Mouse (Mus musculus) gastrocnemius, postnatal 10 days (tissue): ENCODE results near the gene Zfp804a. TPM values are rescaled to one million over a fixed set of nuclear protein-coding genes. Genes with fewer than 3 reads are reported as not detected.

ENCODE experiments used
- DNase-seq: peaks from one replicate; pipeline ENCODE4 v3.0.0; 2021; ENCODE audit warnings: mixed read lengths
- long read RNA-seq, 2 experiments: library from polyadenylated mRNA; stranded (forward); transcript quantifications; one replicate each; pipeline ENCODE4 v2.0.0; 2021
- total RNA-seq, 2 experiments: library from RNA; stranded (reverse); gene quantifications; 2 replicates each; pipeline ENCODE4 v1.2.3; 2021

Zfp804a gene
- total RNA-seq, result not detected
- long read RNA-seq, experiment 1, partial matches to known transcripts, result 0 of 1 reads
- long read RNA-seq, experiment 1, other reads (novel, unspliced or antisense), result 1 of 1 reads
- long read RNA-seq, experiment 2, result 0 reads

GRCm38 (mm10) chr2:82053185-82053891, at the start of gene Zfp804a:
Gene Zfp804a (plus strand): TSS chr2:82053222.
- peak; percentile 20 for DNase-seq

- DNase-seq, result no peak
These were observed 1.4 kb upstream of the Zfp804a start for GRCm38 (mm10) chr2:82051635-82052034.

DNA sequence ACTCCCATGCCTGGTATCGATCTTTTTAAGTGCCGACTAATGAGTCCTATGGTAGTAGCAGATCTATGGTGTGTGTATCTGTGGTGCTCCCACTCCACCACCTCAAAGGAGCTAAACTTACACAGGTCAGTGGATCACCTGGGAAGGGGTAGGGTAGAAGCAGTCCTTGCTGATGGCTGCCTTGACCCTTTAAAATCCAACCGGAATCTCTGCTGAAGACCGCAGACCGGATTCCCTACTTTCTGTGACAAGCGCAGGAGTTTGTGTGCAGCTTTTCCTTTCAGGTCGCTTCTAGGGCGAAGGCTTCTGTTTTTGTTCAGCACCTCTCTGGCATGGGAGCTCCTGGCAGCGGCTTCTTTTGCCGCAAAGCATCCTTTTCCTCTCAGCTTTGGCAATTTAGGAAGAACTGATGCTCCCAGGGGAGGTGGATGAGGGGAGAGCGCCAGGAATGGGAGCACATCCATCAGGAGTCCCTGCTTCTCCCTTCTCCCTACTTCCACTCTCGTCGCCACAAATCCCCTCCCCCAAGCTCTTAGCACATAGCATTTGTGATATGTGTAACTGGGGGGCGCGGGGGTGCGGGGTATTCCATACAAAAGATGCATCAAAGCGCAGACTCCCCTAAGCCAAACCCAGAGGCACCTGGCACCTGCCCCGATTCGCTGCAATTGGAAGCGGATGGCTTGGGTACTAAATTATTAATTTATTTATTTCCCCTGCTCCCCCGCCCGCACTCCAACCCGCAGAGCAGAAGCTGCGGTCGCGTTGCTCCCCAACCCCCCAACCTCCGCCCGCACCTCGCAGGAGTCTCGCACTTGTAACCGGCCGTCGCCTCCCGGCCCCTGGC, 461 bp upstream of the Zfp804a start:
- DNase-seq, result no peak

DNA sequence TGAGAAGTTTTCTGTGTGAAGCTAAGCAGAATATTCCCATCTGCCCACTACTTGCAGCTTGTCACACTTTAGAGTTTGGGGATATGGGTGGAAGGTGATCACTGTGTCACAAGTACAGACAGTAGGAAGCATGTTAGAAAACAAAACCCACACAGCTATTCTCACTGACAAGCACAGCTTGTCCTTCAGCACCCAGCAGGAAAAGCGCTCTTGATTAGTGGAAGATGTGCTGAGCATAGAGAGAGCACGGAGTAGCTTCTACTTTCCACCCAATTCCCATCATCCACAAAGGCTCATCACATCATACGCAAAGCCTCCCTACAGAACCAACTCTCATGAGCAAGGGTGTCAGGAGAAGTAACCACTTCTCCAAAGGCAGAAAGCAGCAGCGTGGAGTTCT, 1.4 kb downstream of the Zfp804a start:
- no peak for DNase-seq

- DNase-seq, result no peak
These were observed 11.6 kb downstream of the Zfp804a start for GRCm38 (mm10) chr2:82064671-82065070.

DNA sequence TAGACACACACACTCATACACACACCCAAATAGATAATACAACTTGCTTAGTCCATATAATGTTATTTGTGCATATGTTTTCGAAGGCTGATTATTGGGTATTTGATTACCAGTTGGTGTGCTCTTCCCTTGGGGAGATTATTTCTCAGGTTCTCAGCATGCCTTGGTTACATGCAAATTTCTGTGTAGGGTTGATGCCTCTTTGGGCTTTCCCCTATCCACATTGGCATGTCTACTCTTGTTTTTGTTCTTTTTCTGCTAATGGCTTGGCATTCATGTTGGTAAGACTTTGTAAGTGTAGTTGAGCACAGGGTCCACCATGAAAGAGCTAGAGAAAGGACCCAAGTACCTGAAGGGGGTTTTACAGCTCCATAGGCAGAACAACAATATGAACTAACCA, 14.9 kb downstream of the Zfp804a start:
- no peak for DNase-seq

DNA sequence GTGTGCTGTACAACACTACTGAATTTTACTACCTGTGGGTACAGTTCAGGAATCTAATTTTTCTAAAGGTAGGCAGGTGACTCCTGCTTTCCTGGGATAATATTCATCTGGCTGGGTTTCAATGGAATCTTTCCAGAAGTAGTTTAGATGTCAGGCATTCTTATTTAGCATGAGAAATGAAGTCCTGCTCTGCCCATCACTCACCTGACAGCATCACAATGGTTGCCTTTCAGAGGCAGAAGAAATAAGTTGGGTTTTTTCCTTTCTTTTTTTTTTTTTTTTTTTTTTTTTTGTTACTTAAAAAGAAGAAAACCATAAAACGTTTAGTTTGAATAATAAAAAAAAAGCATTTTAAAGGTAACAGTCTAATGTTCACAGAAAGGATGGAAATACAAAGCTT, 16.1 kb downstream of the Zfp804a start:
- DNase-seq, result no peak

DNA sequence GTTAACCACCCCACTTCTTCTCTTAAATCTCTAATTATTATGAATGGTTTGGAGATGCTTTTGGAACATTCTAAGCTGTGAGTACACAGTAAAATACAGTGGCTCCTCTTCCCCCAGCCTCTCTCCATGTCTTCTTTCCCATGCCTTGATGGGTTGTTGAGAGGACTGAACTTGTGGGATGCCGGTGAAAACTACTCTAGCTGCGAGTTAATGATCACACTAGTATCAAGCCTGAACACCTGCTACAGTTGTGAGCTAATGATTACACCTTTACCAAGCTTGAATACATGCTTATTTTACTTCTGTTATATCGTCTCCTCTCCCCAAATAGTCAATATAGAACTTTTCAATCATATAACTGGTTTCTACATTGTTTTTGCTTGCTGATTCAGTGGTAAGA, 23.9 kb downstream of the Zfp804a start:
- no peak for DNase-seq

- DNase-seq, result no peak
These were observed 25.4 kb downstream of the Zfp804a start for GRCm38 (mm10) chr2:82078287-82078994.

GRCm38 (mm10) chr2:82080678-82081077, 27.7 kb downstream of the Zfp804a start:
- no peak for DNase-seq

DNA sequence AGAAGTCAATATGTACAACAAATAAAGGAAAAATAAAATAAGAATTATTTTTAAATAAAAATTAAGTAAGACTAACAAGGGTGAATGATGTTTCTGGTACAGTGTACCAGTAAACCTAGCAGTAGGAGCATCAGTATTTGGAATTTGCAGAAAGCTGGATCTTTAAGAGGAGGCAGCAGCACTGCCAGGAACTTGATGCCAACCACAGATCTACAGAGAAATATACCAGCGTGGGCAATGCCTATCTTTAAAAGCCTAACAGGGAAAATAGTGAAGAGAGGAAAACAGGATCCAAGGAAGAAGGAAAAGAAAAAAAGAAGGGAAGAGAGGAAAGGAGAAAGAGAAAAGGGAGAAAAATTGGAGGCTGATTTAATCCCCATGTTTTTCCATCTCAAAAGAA, 60.1 kb downstream of the Zfp804a start:
- no peak for DNase-seq

DNA sequence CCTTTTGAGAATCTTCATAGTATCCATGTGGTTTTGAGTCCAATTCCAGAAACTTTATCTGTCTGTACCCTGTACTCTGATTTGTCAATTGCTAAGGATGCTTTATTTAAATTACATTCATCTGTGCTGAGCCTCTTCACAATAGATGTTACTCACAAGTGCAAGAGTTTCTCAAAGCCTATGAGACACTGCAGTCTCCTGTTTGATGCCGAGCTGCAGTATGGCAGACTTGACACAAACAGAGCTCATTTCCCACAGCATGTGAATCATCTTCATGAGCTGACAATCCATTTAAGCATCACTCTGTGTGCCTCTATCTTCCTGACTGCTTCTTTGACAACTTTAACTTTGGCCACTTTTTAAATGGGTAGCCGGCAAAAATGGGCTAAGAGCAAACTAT, 60.6 kb downstream of the Zfp804a start:
- DNase-seq, result no peak

GRCm38 (mm10) chr2:82119577-82119976, 66.6 kb downstream of the Zfp804a start:
- no peak for DNase-seq

- DNase-seq, result no peak
These were observed 125.7 kb downstream of the Zfp804a start for GRCm38 (mm10) chr2:82178693-82179092.

DNA sequence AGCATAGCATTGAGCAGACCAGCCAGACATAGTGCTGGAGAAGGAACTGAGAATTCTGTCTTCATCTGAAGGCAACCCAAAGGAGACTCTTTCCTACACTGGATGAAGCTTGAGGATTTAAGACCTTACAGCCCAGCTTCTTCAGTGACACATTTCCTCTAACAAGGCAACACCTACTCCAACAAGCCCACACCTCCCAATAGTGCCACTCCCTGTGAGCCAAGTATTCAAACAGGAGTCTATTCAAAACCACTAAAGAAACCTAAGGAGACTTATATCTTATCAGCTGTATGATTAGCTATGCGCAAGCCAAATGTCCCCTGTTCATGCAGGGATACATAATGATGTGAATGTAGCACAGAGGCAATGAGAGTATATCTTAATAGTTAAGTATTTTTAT, 128.0 kb downstream of the Zfp804a start:
- DNase-seq, result no peak

GRCm38 (mm10) chr2:82199901-82200300, 146.9 kb downstream of the Zfp804a start:
- DNase-seq, result no peak

GRCm38 (mm10) chr2:82200616-82201015, 147.6 kb downstream of the Zfp804a start:
- no peak for DNase-seq

- DNase-seq, result no peak
These were observed 157.6 kb downstream of the Zfp804a start for GRCm38 (mm10) chr2:82210605-82211004.

DNA sequence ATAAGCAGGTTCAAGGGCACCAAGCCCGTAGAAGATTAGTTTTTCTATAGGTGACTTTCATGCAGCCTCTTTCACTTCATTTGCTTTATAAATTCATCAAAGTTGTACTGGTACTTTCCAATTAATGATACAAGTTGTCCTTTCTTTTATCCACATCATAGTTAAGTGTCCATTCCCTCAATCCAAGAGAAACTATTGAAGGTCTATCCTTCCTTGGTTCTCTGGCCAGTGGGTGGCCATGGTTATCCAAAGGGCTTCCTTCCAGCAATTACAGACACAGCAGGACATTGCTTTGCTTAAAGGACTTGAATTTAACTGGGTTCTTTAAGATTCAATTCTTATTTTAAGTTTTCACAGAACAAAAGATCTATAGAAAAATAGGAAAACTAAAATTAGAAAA, 158.9 kb downstream of the Zfp804a start:
- no peak for DNase-seq

GRCm38 (mm10) chr2:82217873-82218272, 164.9 kb downstream of the Zfp804a start:
- DNase-seq, result no peak

- DNase-seq, result no peak
These were observed 193.0 kb downstream of the Zfp804a start for GRCm38 (mm10) chr2:82246020-82246419.

GRCm38 (mm10) chr2:82246902-82247522, 194.0 kb downstream of the Zfp804a start:
- no peak for DNase-seq
